Mouse (Mus musculus) midbrain, embryonic 16.5 days (tissue): ENCODE results near the gene Map3k10. TPM values are rescaled to one million over a fixed set of nuclear protein-coding genes. Genes with fewer than 3 reads are reported as not detected.

Experiments
- ATAC-seq: fragments of 200-750 bp; cut with Nextera tagmentation; 2 replicates; pipeline ENCODE4 v1.8.0; 2017; ENCODE audit warnings: moderate TSS enrichment
- H3K27ac ChIP-seq: fragments of 300-500 bp; sonication (generic); 2 replicates; pipeline ENCODE4 v1.5.1; 2014; ENCODE audit warnings: mild to moderate bottlenecking, low read length, mixed read lengths
- H3K27me3 ChIP-seq: fragments of 300-500 bp; sonication (generic); 2 replicates; pipeline ENCODE4 v1.6.1; 2014; ENCODE audit warnings: low read depth, low read length, mixed read lengths; ENCODE audit not compliant: control insufficient read depth, insufficient read depth
- H3K36me3 ChIP-seq: fragments of 300-500 bp; sonication (generic); 2 replicates; pipeline ENCODE4 v1.6.1; 2014; ENCODE audit warnings: mild to moderate bottlenecking, low read length, moderate library complexity, mixed read lengths; ENCODE audit not compliant: control insufficient read depth, insufficient read depth
- H3K4me1 ChIP-seq: fragments of 300-500 bp; sonication (generic); 2 replicates; pipeline ENCODE4 v1.6.1; 2014; ENCODE audit warnings: mild to moderate bottlenecking, low read length, mixed read lengths; ENCODE audit not compliant: control insufficient read depth, insufficient read depth
- H3K4me2 ChIP-seq: fragments of 300-500 bp; sonication (generic); 2 replicates; pipeline ENCODE4 v1.6.1; 2014; ENCODE audit warnings: mild to moderate bottlenecking, low read length, mixed read lengths
- H3K4me3 ChIP-seq: fragments of 300-500 bp; sonication (generic); 2 replicates; pipeline ENCODE4 v1.5.1; 2014; ENCODE audit warnings: low read depth, mild to moderate bottlenecking, low read length, moderate library complexity, mixed read lengths
- H3K9ac ChIP-seq: fragments of 300-500 bp; sonication (generic); 2 replicates; pipeline ENCODE4 v1.6.1; 2014; ENCODE audit warnings: low read depth, low read length, mixed read lengths
- H3K9me3 ChIP-seq: fragments of 300-500 bp; sonication (generic); replicated peaks from 2 replicates; pipeline ENCODE4 v1.6.1; 2014; ENCODE audit warnings: mild to moderate bottlenecking, low read length, mixed read lengths; ENCODE audit not compliant: control insufficient read depth, poor library complexity, severe bottlenecking
- WGBS: fragments of 180-500 bp; shearing (Covaris S2); extraction: QIAGEN DNeasy Blood & Tissue Kit; methylation state at CpG from one replicate; pipeline ENCODE4 v1.1.7; 2014; 5-methylcytosine and 5-hydroxymethylcytosine counted together
- polyA plus RNA-seq: library from polyadenylated mRNA; unstranded; fragments of >200 nt; fragmentation: Nextera tagmentation; extraction: Ambion mirVana; gene quantifications from 2 replicates; pipeline ENCODE4 v1.2.1, GENCODE M21; 2015

Gene Map3k10
- polyA plus RNA-seq, 1 experiment from 2014 or later, result 16.9 TPM

DNA sequence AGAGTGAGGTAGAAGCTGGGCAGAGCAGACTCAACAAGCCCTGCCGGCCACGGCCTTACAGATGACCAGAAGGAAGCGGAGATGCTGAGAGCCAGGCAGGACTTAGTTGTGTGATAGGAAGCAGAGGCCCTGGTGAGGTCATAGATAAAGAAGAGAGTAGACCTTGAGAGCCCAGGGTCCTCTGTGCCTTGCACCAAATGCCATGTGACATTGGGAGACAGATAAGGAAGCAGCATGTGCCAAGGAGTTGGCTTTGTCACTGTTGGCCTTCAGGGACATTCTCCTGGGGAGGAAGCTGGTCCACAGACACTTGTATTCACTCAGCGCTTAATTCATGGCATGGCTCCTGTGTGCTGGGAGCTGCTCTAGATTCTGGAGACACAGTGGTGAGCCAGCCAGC is 65.1 kb downstream of the Map3k10 start:
- H3K4me1 ChIP-seq, result peaks cover 11% of the 10 kb centered on the region
- H3K4me3 ChIP-seq, result no peak overlapping the region

DNA sequence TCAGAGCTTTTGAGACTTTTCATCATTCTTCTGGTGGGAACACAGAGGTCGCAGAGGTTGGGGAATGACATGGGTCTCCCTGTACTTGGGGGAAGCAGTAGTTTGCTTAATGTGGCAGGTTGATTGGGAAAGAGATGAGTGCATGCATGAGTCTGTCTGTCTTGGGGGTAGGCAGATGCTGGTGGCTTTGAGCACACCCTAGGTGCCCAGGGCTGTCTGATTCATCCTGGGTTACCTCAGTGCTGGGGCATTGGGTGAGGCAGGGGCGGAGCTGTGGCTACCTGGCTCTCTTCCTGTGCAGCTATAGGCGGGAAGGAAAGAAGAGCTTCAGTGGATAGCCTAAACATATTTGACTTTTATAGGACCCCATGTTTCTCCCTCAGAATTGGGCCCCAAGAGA is 66.3 kb downstream of the Map3k10 start:
- no peaks in the 10 kb centered on the region for H3K27me3 ChIP-seq
- H3K9me3 ChIP-seq, result no peaks in the 10 kb centered on the region
- H3K4me1 ChIP-seq, result peaks cover 6% of the 10 kb centered on the region; the same call in 1 of the 2 replicates
- 95% methylated on average over 3 of the region's 3 CpGs for WGBS
- H3K4me2 ChIP-seq, result no peak overlapping the region
- no peak for ATAC-seq
- H3K27ac ChIP-seq, result no peak overlapping the region
- no peak overlapping the region for H3K9ac ChIP-seq
- no peak overlapping the region for H3K4me3 ChIP-seq
- H3K36me3 ChIP-seq, result no peaks in the 10 kb centered on the region; the same call in 1 of the 2 replicates

More for the DNA sequence above, 65.1 kb downstream of the Map3k10 start:
- no peaks in the 10 kb centered on the region for H3K27me3 ChIP-seq
- H3K4me2 ChIP-seq, result no peak overlapping the region
- ATAC-seq, result no peak
- WGBS, result 93% methylated on average over 4 of the region's 4 CpGs
- no peaks in the 10 kb centered on the region for H3K9me3 ChIP-seq
- H3K36me3 ChIP-seq, result no peaks in the 10 kb centered on the region; the same call in 1 of the 2 replicates
- H3K9ac ChIP-seq, result no peak overlapping the region
- H3K27ac ChIP-seq, result no peak overlapping the region

DNA sequence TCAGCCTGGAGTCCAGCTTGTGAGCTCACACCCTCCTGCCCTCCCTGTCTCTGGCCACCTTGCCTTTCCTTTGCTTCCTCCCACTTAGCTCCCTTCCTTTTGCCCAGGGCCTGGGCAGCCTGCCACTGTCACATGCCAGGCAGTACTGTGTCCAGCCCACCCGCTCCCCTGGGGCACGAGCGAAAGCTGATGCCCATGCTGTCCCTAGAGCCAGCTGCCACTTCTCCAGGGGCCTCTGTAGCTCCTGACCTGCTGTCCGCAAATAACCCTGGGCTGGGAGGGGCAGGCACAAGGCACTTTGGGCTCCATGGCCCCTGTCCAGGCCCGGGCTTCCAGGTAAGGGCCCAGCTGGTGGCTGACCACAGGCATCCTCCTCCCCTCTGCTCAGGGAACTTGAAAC is 66.8 kb downstream of the Map3k10 start:
- H3K4me1 ChIP-seq, result peaks cover 4% of the 10 kb centered on the region; the same call in 1 of the 2 replicates
- ATAC-seq, result peak; percentile 23; the same call in 1 of the 2 replicates
- 84% methylated on average over 5 of the region's 5 CpGs for WGBS
- H3K36me3 ChIP-seq, result no peaks in the 10 kb centered on the region; the same call in 1 of the 2 replicates
- H3K27ac ChIP-seq, result no peak overlapping the region
- H3K4me3 ChIP-seq, result no peak overlapping the region
- no peak overlapping the region for H3K4me2 ChIP-seq
- H3K9me3 ChIP-seq, result no peaks in the 10 kb centered on the region
- no peaks in the 10 kb centered on the region for H3K27me3 ChIP-seq
- H3K9ac ChIP-seq, result no peak overlapping the region

DNA sequence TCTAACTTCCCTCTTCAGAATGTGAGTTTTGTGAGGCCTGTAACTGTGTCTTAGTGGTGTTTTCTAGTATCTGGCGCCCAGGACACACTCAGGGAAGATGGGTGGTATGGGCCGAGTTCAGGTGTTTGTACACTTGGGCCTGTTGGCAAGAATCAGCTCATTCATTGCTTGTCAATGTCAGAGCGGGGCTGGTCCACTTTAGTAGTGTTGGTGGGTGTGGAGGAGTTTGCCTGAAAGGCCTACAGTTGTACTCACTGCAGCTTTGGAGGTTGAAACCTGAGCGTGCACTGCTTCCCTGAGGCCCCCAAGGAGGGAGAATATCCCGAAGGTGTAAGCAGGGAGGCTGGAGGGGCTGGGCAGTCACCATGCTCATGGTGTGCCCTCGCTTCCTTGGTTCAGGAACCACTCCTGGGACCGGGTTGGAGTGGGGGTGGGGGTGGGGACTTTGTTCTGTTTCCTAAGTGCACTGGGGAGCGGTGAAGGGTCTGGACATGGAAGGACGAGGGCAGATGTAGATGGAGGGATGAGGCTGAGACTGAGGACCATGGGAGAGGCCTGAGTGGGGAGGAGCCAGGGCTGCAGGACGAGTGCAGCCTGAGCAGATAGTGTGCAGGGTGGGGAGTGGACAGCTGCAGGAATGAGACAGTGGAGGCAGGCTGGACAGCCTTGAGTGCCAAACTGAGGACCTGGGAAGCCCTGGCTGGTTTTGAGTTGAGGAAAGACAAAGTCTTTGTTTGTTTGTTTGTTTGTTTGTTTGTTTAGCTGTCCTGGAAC is 67.7 kb downstream of the Map3k10 start:
- H3K27ac ChIP-seq, result no peak overlapping the region
- WGBS, result 75% methylated on average over 10 of the region's 10 CpGs

More for the DNA sequence above, 67.7 kb downstream of the Map3k10 start:
- H3K9ac ChIP-seq, result no peak overlapping the region
- peaks cover 4% of the 10 kb centered on the region; the same call in 1 of the 2 replicates for H3K4me1 ChIP-seq
- H3K9me3 ChIP-seq, result no peaks in the 10 kb centered on the region
- H3K4me2 ChIP-seq, result no peak overlapping the region
- no peak overlapping the region for H3K4me3 ChIP-seq
- ATAC-seq, result no peak
- no peaks in the 10 kb centered on the region for H3K27me3 ChIP-seq
- no peaks in the 10 kb centered on the region; the same call in 1 of the 2 replicates for H3K36me3 ChIP-seq

Other genes with a start within 250 kb of the Map3k10 start
- gene Sptbn4, start 226.9 kb downstream of the Map3k10 start, polyA plus RNA-seq, result 3.1 and 4.4 TPM in 2 replicates
- 13.2 and 15.1 TPM in 2 replicates for gene Blvrb, start 226.6 kb downstream of the Map3k10 start, polyA plus RNA-seq
- gene Sertad3, start 200.8 kb downstream of the Map3k10 start, polyA plus RNA-seq, result 7.1 and 8.4 TPM in 2 replicates
- 7.0 and 9.2 TPM in 2 replicates for gene Sertad1, start 187.7 kb downstream of the Map3k10 start, polyA plus RNA-seq
- gene Prx, start 175.3 kb downstream of the Map3k10 start, polyA plus RNA-seq, result 1.5 TPM in 2 replicates
- gene Hipk4, start 151.3 kb downstream of the Map3k10 start, polyA plus RNA-seq, result 0.86 and 0.88 TPM in 2 replicates
- gene Pld3, start 121.4 kb downstream of the Map3k10 start, polyA plus RNA-seq, result 171 and 225 TPM in 2 replicates
- gene 2310022A10Rik, start 121.4 kb downstream of the Map3k10 start, polyA plus RNA-seq, result 35.6 and 37.5 TPM in 2 replicates
- 49.9 and 57.0 TPM in 2 replicates for gene Akt2, start 83.0 kb downstream of the Map3k10 start, polyA plus RNA-seq
- 75.0 and 84.4 TPM in 2 replicates for gene Ttc9b, start 20.7 kb downstream of the Map3k10 start, polyA plus RNA-seq
- gene Zfp607b, start 14.7 kb upstream of the Map3k10 start, polyA plus RNA-seq, result 16.7 and 19.1 TPM in 2 replicates
- 111 and 125 TPM in 2 replicates for gene Zfp60, start 56.8 kb upstream of the Map3k10 start, polyA plus RNA-seq
- gene Zfp626, start 132.6 kb upstream of the Map3k10 start, polyA plus RNA-seq, result 1.4 and 2.0 TPM in 2 replicates
- gene Zfp59, start 164.0 kb upstream of the Map3k10 start, polyA plus RNA-seq, result 10.8 and 12.1 TPM in 2 replicates
- gene Zfp607a, start 182.9 kb upstream of the Map3k10 start, polyA plus RNA-seq, result 1.1 and 1.2 TPM in 2 replicates